Mouse (Mus musculus): ENCODE measurements at regions not wholly inside any gene's neighbourhood (a gene's known extent, or its start where the extent isn't known, plus 50 kb on each side); places are given as distances from the start of the nearest gene placed in this dataset.

DNA sequence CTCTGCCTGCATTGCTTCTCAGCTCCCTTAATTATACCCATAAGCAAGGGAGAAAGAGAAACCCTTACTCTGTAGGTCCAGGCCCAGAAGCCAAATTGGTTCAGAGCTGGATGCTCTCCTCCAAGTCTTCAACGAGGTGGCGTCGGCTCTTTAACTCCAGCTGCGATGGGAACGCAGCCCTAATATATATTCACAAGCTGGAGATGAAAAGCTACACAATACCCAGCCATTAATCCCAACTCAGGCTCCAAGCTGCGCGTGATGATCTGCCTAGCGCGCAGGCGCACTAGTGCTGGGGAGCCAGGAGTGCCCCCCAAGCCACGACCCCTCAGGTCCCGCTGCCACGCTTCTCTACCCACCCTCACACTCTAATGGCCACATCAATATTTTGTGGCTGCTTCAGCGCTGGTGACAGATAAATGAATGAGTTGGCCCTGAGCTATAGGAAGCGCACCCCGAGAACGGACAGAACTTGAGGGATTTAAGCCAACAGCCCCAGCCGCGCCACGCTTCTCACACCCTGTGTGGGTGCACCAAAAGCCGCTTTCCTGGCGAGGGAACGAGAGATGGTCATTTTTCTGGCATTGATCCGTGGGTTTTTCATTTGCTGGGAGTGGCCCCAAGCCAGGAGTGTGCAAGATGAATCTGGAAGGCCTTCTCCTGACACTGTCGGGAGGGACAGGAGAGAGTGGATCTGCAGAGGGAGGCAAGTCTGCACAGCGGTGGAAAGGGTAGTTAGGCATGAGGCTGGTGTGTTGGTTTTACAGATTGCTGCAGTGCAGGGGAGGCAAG, 210.9 kb upstream of the Sdk2 start:
- TF ChIP-seq POLR2A (IDR thresholded peaks at IDR 0.05; ENCODE audit: borderline replicate concordance, extremely low read depth, low read depth, low read length) (no peak), CTCF (IDR thresholded peaks at IDR 0.05; ENCODE audit: insufficient read depth, low read length) (no peak)

Data from lung, adult 2 months (tissue).